Mouse (Mus musculus): Measurements from ENCODE around the gene Cab39l. TPM values are rescaled to one million over a fixed set of nuclear protein-coding genes. Genes with fewer than 3 reads are reported as not detected.

Gene Cab39l
- 9.0 and 23.2 TPM in 2 replicates for polyA plus RNA-seq (2012; rRNA removed; ENCODE audit: low replicate concordance)

DNA sequence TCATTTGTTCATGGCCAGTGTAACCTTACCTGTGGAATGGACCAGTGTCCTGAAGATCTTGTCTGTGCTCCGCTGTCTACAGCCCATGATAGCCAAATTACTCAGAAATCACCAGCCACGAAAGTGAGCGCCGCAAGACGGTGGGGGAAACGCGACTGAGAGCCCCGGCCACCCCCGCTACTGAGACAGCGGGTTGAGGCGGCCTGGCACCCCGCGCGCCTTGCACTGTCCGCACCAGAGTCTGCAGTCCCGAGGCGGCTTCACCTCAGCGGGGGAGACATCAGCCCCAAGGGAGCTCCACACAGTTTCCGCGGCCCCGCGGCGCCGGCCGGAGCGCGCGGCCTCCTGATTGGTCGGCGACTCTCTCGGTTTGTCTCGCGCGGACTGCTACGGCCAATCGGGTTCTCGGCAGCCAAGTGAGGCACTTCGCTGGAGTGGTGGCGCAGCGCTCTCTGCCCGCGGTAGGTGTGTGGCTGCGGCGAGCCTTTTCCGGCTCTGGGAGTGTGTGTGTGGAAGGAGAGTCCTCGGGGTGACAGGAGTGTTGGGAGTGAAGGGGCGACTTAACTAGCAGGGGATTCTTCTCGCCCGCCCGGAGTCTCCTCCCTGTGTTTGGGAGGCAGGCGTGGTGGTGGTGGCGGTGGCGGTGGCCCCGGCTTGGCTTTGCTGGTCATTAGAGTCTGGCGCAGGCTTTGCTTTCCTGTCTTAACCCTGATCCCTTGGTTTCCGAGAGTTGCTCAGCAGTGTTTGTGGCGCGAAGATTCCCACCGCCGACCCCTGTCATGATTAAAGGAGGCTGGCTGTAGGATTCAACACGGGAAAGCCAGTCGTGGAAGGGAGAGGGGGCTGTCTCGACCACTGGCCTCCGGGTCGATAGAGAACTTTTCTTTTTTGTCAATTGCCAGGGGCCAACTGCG, at the start of gene Cab39l, which contains the start of gene Setdb2:
TSS of gene Cab39l (plus strand) at position 415 of the 914 bp plus-strand sequence.
TSS of gene Setdb2 (minus strand) at position 327 of the 914 bp plus-strand sequence.

GRCm38 (mm10) chr14:59395281-59395680, 45.5 kb upstream of the Cab39l start, which contains the start of gene Phf11c:
Gene Phf11c, minus strand, starts transcription at chr14:59395381.

GRCm38 (mm10) chr14:59597398-59598259, 156.9 kb downstream of the Cab39l start, which contains the start of gene Cdadc1:
Gene Cdadc1, minus strand, starts transcription at chr14:59597959.

DNA sequence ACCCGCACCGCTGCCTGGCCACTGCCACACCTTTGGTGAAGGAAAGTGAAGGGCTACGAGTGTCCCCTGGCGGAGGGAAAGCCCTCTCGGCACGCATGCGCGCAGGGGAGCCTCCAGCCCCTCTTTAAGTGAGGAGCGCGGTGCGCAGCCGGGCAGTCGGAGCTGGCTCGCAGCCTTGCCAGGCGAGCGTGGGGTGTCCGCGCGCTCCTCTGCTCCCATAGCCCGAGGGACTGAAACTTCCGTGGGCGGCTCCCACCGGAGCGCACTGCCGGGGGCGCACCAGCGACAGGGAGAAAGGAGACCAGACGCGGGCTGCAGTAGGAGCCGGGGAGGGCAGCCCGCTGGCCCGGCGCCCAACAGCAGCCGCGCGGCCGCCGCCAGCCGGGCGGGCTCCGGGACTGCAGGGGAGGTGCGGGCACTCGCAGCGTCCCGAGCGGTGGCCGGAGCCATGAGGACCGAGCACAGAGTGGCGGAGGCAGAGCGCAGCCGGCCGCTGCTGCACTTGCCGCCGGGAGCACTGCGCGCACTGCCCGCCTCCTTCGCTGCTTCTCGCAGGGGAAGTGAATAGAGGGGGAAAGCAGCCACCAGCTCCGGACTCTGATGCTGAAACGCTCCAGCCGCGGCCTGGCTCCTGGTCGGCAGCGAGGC, 184.5 kb downstream of the Cab39l start, which contains the start of gene Shisa2:
TSS of gene Shisa2 (plus strand) at position 151 of the 648 bp plus-strand sequence.

Other genes starting within 250 kb of the Cab39l start
- 14.9 and 18.1 TPM in 2 replicates for gene Rcbtb1, start 239.8 kb upstream of the Cab39l start, polyA plus RNA-seq (2012; rRNA removed; ENCODE audit: low replicate concordance)
- gene Gm6904, start 180.8 kb upstream of the Cab39l start, polyA plus RNA-seq (2012; rRNA removed; ENCODE audit: low replicate concordance), result 0.23 and 0.36 TPM in 2 replicates
- gene Phf11a, start 143.4 kb upstream of the Cab39l start, polyA plus RNA-seq (2012; rRNA removed; ENCODE audit: low replicate concordance), result 2.3 and 4.0 TPM in 2 replicates
- 2.8 and 6.1 TPM in 2 replicates for gene Phf11b, start 99.6 kb upstream of the Cab39l start, polyA plus RNA-seq (2012; rRNA removed; ENCODE audit: low replicate concordance)
- gene Phf11d, start 75.5 kb upstream of the Cab39l start, polyA plus RNA-seq (2012; rRNA removed; ENCODE audit: low replicate concordance), result 7.9 and 25.1 TPM in 2 replicates
- 0.65 and 1.7 TPM in 2 replicates for gene Phf11c, start 45.6 kb upstream of the Cab39l start, polyA plus RNA-seq (2012; rRNA removed; ENCODE audit: low replicate concordance)
- gene Setdb2, start 88 bp upstream of the Cab39l start, polyA plus RNA-seq (2012; rRNA removed; ENCODE audit: low replicate concordance), result 4.2 and 17.8 TPM in 2 replicates
- 1.2 and 5.3 TPM in 2 replicates for gene Cdadc1, start 157.0 kb downstream of the Cab39l start, polyA plus RNA-seq (2012; rRNA removed; ENCODE audit: low replicate concordance)
- 4.8 and 20.4 TPM in 2 replicates for gene Shisa2, start 184.3 kb downstream of the Cab39l start, polyA plus RNA-seq (2012; rRNA removed; ENCODE audit: low replicate concordance)